Mouse (Mus musculus) gonadal fat pad, adult 2 months (tissue): Measurements from ENCODE around the gene Lyrm4. TPM values are rescaled to one million over a fixed set of nuclear protein-coding genes. Genes with fewer than 3 reads are reported as not detected.

ENCODE experiments used
- polyA plus RNA-seq: library from polyadenylated mRNA; depleted of rRNA; stranded (reverse); fragments of >200 nt; gene quantifications from 2 replicates; pipeline ENCODE4 v1.2.3, GENCODE M21; 2012; rRNA removed

Gene Lyrm4
- polyA plus RNA-seq, 1 experiment = 3.9 TPM

Other genes starting within 250 kb of the Lyrm4 start
- gene Rpp40, start 211.2 kb downstream of the Lyrm4 start, polyA plus RNA-seq = 5.3 and 6.0 TPM in 2 replicates
- gene Ppp1r3g, start 158.7 kb downstream of the Lyrm4 start, polyA plus RNA-seq = not detected in 2 replicates
- gene Fars2, start 114 bp downstream of the Lyrm4 start, polyA plus RNA-seq = 41.2 and 48.3 TPM in 2 replicates